Mouse (Mus musculus): ENCODE measurements around the gene Mfsd11. TPM values are rescaled to one million over a fixed set of nuclear protein-coding genes. Genes with fewer than 3 reads are reported as not detected.
A peak's percentile ranks its signal among the peaks of the same experiment; 100 is the strongest.

Gene Mfsd11
- polyA plus RNA-seq, 1 experiment = 33.0 TPM

DNA sequence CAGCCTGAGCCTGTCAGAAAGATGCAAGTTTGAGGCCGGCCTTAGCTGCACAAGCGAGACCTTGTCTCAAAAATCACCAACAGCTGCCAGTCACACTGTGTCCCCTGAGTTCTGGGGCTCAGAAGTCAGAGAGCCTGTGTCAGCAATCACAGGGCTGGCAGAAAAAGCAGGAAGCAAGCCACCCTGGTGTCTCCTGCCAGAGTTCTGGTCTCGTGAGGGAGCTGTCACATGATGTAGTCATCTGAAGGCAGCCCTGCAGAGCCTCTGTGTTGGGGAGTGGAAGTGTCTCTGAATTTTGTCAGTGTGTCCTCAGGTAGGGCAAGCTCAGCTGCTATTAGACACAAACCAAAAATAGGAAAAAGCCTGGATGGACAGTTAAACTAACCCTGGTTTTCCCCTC, 15.9 kb downstream of the Mfsd11 start:
- WGBS = 61% methylated on average over 3 of the region's 3 CpGs
- no peaks in the 10 kb centered on the region for H3K27me3 ChIP-seq (ENCODE audit: control insufficient read depth, insufficient read depth, low read length)
- no peak overlapping the region for H3K27ac ChIP-seq (ENCODE audit: insufficient read depth, low read length)
- no peaks in the 10 kb centered on the region for H3K4me1 ChIP-seq (ENCODE audit: control insufficient read depth, insufficient read depth, low read length)
- no peak for DNase-seq
- no peak for TF ChIP-seq CTCF (IDR thresholded peaks at IDR 0.05; ENCODE audit: borderline replicate concordance, insufficient read depth, low read depth, low read length)
- TF ChIP-seq POLR2A (IDR thresholded peaks at IDR 0.05; ENCODE audit: borderline replicate concordance, insufficient read depth, low read length) = no peak
- H3K4me3 ChIP-seq (replicated peaks; ENCODE audit: insufficient read depth, low read depth, low read length) = no peak overlapping the region

DNA sequence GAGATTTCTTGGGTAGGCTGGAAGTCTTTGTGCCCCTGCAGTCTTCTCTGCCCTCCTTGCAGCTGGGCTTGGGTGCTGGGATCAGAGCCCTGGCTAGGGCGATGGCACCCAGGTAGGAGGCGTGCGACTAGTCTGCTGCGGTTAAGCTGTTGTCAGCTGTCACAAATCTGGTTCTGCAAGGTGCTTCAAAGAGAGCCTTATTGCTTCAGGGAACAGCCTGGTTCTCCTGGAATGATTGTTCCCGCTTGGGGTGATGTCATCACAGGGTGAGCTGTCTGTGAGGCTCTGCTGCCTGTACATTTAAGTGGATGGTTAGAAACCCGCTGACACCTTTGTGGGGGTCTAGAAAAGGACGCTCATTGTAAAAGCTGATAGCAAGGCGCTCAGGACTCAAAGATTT, 17.0 kb downstream of the Mfsd11 start:
- 95% methylated on average over 8 of the region's 8 CpGs for WGBS

DNA sequence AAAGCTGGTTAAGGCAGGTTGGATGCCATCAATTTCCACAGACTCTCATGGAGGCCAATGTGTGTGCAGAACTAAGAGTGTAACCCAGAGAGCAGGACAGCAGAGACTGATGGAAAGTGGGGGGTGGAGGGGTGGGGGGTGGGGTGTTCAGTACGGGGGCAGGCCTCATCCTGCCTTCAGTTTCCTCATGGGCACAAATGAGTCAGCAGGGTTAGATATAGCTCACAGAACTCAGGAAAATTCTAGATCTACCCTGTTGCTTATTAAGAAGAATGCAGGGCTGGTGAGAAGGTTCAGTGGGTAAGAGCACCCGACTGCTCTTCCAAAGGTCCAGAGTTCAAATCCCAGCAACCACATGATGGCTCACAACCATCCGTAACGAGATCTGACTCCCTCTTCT, 17.4 kb downstream of the Mfsd11 start:
- TF ChIP-seq POLR2A (IDR thresholded peaks at IDR 0.05; ENCODE audit: borderline replicate concordance, insufficient read depth, low read length) (no peak), CTCF (IDR thresholded peaks at IDR 0.05; ENCODE audit: borderline replicate concordance, insufficient read depth, low read depth, low read length) (no peak)
- H3K27me3 ChIP-seq (ENCODE audit: control insufficient read depth, insufficient read depth, low read length) = no peaks in the 10 kb centered on the region

More for the DNA sequence above, 17.0 kb downstream of the Mfsd11 start:
- H3K27ac ChIP-seq (ENCODE audit: insufficient read depth, low read length) = no peak overlapping the region
- TF ChIP-seq CTCF (IDR thresholded peaks at IDR 0.05; ENCODE audit: borderline replicate concordance, insufficient read depth, low read depth, low read length) (no peak), POLR2A (IDR thresholded peaks at IDR 0.05; ENCODE audit: borderline replicate concordance, insufficient read depth, low read length) (no peak)
- no peaks in the 10 kb centered on the region for H3K27me3 ChIP-seq (ENCODE audit: control insufficient read depth, insufficient read depth, low read length)
- H3K4me1 ChIP-seq (ENCODE audit: control insufficient read depth, insufficient read depth, low read length) = no peaks in the 10 kb centered on the region
- DNase-seq = no peak
- no peak overlapping the region for H3K4me3 ChIP-seq (replicated peaks; ENCODE audit: insufficient read depth, low read depth, low read length)

DNA sequence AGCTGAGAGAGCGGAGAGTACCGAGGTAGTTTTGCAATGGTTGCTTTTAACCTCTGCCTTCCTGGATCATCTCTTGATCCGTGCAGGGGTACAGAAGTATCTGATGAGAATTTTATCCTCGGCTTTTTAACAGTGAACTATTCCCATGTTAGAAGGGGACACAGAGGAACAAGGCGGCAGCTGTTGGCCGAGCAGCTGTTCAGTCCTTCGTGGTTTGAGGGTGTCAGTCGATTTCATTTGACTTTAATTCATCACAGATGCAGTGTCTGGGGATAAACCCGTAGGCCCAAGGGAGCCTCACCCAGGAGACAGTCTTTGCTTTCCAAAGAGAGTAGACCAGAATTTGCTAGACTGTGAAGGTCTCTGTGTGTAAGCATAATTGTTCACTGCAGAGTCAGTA, 19.3 kb downstream of the Mfsd11 start:
- Histone ChIP-seq H3K27me3 (ENCODE audit: control insufficient read depth, insufficient read depth, low read length) (no peaks in the 10 kb centered on the region; the same call in 1 of the 2 replicates), H3K4me3 (replicated peaks; ENCODE audit: insufficient read depth, low read depth, low read length) (no peak overlapping the region), H3K4me1 (ENCODE audit: control insufficient read depth, insufficient read depth, low read length) (no peaks in the 10 kb centered on the region), H3K27ac (ENCODE audit: insufficient read depth, low read length) (no peak overlapping the region)
- no peak for DNase-seq
- no peak for TF ChIP-seq CTCF (IDR thresholded peaks at IDR 0.05; ENCODE audit: borderline replicate concordance, insufficient read depth, low read depth, low read length)
- TF ChIP-seq POLR2A (IDR thresholded peaks at IDR 0.05; ENCODE audit: borderline replicate concordance, insufficient read depth, low read length) = no peak
- 82% methylated on average over 9 of the region's 9 CpGs for WGBS

More for the DNA sequence above, 17.4 kb downstream of the Mfsd11 start:
- no peak for DNase-seq
- Histone ChIP-seq H3K27ac (ENCODE audit: insufficient read depth, low read length) (no peak overlapping the region), H3K4me1 (ENCODE audit: control insufficient read depth, insufficient read depth, low read length) (no peaks in the 10 kb centered on the region), H3K4me3 (replicated peaks; ENCODE audit: insufficient read depth, low read depth, low read length) (no peak overlapping the region)
- WGBS = 87% methylated on average over 4 of the region's 4 CpGs

DNA sequence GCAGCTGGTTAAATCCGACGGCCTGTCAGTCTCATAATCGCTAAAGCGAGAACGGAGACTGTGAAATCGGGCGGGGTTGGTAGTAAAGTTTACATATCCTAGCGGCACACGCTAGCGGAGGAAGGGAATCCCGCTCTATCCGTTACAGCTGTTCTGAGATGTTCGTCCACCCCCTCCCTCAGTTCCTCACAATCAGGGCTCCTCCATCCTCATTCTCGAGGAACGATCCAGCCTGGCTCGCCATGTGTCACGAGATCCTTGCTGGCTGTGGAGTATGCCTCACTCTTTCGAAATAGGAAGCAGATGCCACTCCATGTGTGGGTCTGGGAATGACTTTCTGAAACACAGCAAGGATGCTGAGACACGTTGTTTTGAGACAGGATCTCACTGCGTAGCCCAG, 21.7 kb downstream of the Mfsd11 start:
- whole genome bisulfite sequencing = 71% methylated on average over 20 of the region's 20 CpGs
- no peaks in the 10 kb centered on the region; the same call in 1 of the 2 replicates for H3K27me3 ChIP-seq (ENCODE audit: control insufficient read depth, insufficient read depth, low read length)
- no peak overlapping the region for H3K4me3 ChIP-seq (replicated peaks; ENCODE audit: insufficient read depth, low read depth, low read length)
- TF ChIP-seq POLR2A (IDR thresholded peaks at IDR 0.05; ENCODE audit: borderline replicate concordance, insufficient read depth, low read length) = no peak
- TF ChIP-seq CTCF (IDR thresholded peaks at IDR 0.05; ENCODE audit: borderline replicate concordance, insufficient read depth, low read depth, low read length) = no peak
- H3K4me1 ChIP-seq (ENCODE audit: control insufficient read depth, insufficient read depth, low read length) = peaks cover 3% of the 10 kb centered on the region; the same call in 1 of the 2 replicates
- H3K27ac ChIP-seq (ENCODE audit: insufficient read depth, low read length) = no peak overlapping the region
- no peak for DNase-seq

- 54% methylated on average over 8 of the region's 8 CpGs for WGBS
- no peak overlapping the region for H3K4me3 ChIP-seq (replicated peaks; ENCODE audit: insufficient read depth, low read depth, low read length)
- TF ChIP-seq POLR2A (IDR thresholded peaks at IDR 0.05; ENCODE audit: borderline replicate concordance, insufficient read depth, low read length) (no peak), CTCF (IDR thresholded peaks at IDR 0.05; ENCODE audit: borderline replicate concordance, insufficient read depth, low read depth, low read length) (no peak)
- no peak overlapping the region for H3K27ac ChIP-seq (ENCODE audit: insufficient read depth, low read length)
- H3K27me3 ChIP-seq (ENCODE audit: control insufficient read depth, insufficient read depth, low read length) = no peaks in the 10 kb centered on the region; the same call in 1 of the 2 replicates
- H3K4me1 ChIP-seq (ENCODE audit: control insufficient read depth, insufficient read depth, low read length) = peaks cover 3% of the 10 kb centered on the region; the same call in 1 of the 2 replicates
- no peak for DNase-seq
Observed at GRCm38 (mm10) chr11:116878454-116878853, 26.2 kb downstream of the Mfsd11 start.

DNA sequence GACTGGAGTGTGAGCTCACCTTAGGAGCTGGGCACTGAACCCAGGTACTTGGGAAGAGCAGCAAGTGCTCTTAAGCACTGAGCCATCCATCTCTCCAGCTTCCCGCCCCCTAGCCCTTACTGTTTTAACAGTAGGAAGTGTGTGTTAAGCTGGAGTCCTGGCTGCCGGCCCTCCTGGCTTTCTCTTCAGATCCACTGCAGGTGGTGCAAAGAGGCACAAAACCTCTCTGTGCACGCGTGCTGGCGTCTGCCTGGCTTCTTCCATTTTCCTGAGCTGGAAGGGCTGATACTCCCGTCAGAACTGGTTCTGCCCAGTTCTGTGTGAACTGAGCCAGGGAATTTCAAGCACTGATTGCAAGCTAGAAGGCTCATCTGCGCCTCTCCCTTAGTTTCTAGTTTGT, 28.6 kb downstream of the Mfsd11 start:
- 17% methylated on average over 7 of the region's 7 CpGs for WGBS
- DNase-seq = peak; percentile 28 to 35
- Histone ChIP-seq H3K27ac (ENCODE audit: insufficient read depth, low read length) (no peak overlapping the region), H3K4me1 (ENCODE audit: control insufficient read depth, insufficient read depth, low read length) (peaks cover 3% of the 10 kb centered on the region; the same call in 1 of the 2 replicates), H3K4me3 (replicated peaks; ENCODE audit: insufficient read depth, low read depth, low read length) (no peak overlapping the region), H3K27me3 (ENCODE audit: control insufficient read depth, insufficient read depth, low read length) (no peaks in the 10 kb centered on the region; the same call in 1 of the 2 replicates)
- TF ChIP-seq POLR2A (IDR thresholded peaks at IDR 0.05; ENCODE audit: borderline replicate concordance, insufficient read depth, low read length) (no peak), CTCF (IDR thresholded peaks at IDR 0.05; ENCODE audit: borderline replicate concordance, insufficient read depth, low read depth, low read length) (no peak)

GRCm38 (mm10) chr11:116881440-116881839, 29.2 kb downstream of the Mfsd11 start:
- DNase-seq = no peak
- TF ChIP-seq CTCF (IDR thresholded peaks at IDR 0.05; ENCODE audit: borderline replicate concordance, insufficient read depth, low read depth, low read length) (no peak), POLR2A (IDR thresholded peaks at IDR 0.05; ENCODE audit: borderline replicate concordance, insufficient read depth, low read length) (no peak)
- 58% methylated on average over 5 of the region's 5 CpGs for WGBS
- H3K4me3 ChIP-seq (replicated peaks; ENCODE audit: insufficient read depth, low read depth, low read length) = no peak overlapping the region
- no peak overlapping the region for H3K27ac ChIP-seq (ENCODE audit: insufficient read depth, low read length)
- H3K27me3 ChIP-seq (ENCODE audit: control insufficient read depth, insufficient read depth, low read length) = no peaks in the 10 kb centered on the region
- H3K4me1 ChIP-seq (ENCODE audit: control insufficient read depth, insufficient read depth, low read length) = peaks cover 3% of the 10 kb centered on the region; the same call in 1 of the 2 replicates
